Mouse (Mus musculus) liver, adult 2 months (tissue): Measurements from ENCODE around the gene Kank2. TPM values are rescaled to one million over a fixed set of nuclear protein-coding genes. Genes with fewer than 3 reads are reported as not detected.

Experiments used
- DNase-seq: peaks from one replicate; pipeline ENCODE4 v3.0.0-alpha.2; 2011; ENCODE audit warnings: low read depth, low spot score; ENCODE audit errors: extremely low read depth
- H3K27ac ChIP-seq: fragments of 200-500 bp; replicated peaks from 2 replicates; pipeline ENCODE4 v1.5.1; 2012; ENCODE audit warnings: low read depth, mild to moderate bottlenecking, control low read depth, inconsistent platforms, low read length; ENCODE audit not compliant: insufficient read depth
- H3K27me3 ChIP-seq: fragments of 200-500 bp; 2 replicates; pipeline ENCODE4 v1.6.1; 2012; ENCODE audit warnings: mild to moderate bottlenecking, moderate library complexity, low read length, inconsistent platforms; ENCODE audit not compliant: control insufficient read depth, insufficient read depth
- H3K36me3 ChIP-seq: fragments of 200-500 bp; 2 replicates; pipeline ENCODE4 v1.6.1; 2012; ENCODE audit warnings: low read length, inconsistent platforms; ENCODE audit not compliant: control insufficient read depth, insufficient read depth
- H3K4me1 ChIP-seq: fragments of 200-500 bp; 2 replicates; pipeline ENCODE4 v1.6.1; 2011; ENCODE audit warnings: low read length; ENCODE audit not compliant: control insufficient read depth, insufficient read depth
- H3K4me3 ChIP-seq: fragments of 200-500 bp; 2 replicates; pipeline ENCODE4 v1.5.1; 2011; ENCODE audit warnings: low read depth, mild to moderate bottlenecking, control low read depth, low read length, moderate library complexity; ENCODE audit not compliant: insufficient read depth
- H3K79me2 ChIP-seq: fragments of 200-500 bp; 2 replicates; pipeline ENCODE4 v1.6.1; 2012; ENCODE audit warnings: inconsistent platforms, mild to moderate bottlenecking, low read length, moderate library complexity; ENCODE audit not compliant: control insufficient read depth, insufficient read depth
- H3K9ac ChIP-seq: fragments of 200-500 bp; 2 replicates; pipeline ENCODE4 v1.6.1; 2012; ENCODE audit warnings: low read depth, mild to moderate bottlenecking, control low read depth, inconsistent platforms, low read length
- CTCF ChIP-seq: fragments of 200-500 bp; IDR thresholded peaks from 2 replicates; pipeline ENCODE4 v1.5.1; 2011; ENCODE audit warnings: low read depth, low read length, control low read depth
- POLR2A ChIP-seq: fragments of 200-500 bp; IDR thresholded peaks from 2 replicates; pipeline ENCODE4 v1.6.1; 2011; ENCODE audit warnings: low read length, control low read depth; ENCODE audit not compliant: insufficient read depth; ENCODE audit errors: extremely low read depth
- WGBS: fragments of 180-500 bp; shearing (Covaris S2); methylation state at CpG from one replicate; pipeline ENCODE4 v1.1.7; 2018; 5-methylcytosine and 5-hydroxymethylcytosine counted together
- polyA plus RNA-seq: library from polyadenylated mRNA; depleted of rRNA; stranded (reverse); fragments of >200 nt; gene quantifications from 2 replicates; pipeline ENCODE4 v1.2.3, GENCODE M21; 2012
- total RNA-seq: library from RNA; depleted of rRNA; stranded (reverse); fragments of >200 nt; gene quantifications from 2 replicates; pipeline ENCODE4 v1.2.3, GENCODE M21; 2014

Gene Kank2
- total and polyA plus RNA-seq, 2 experiments = 12.8 to 27.2 TPM

DNA sequence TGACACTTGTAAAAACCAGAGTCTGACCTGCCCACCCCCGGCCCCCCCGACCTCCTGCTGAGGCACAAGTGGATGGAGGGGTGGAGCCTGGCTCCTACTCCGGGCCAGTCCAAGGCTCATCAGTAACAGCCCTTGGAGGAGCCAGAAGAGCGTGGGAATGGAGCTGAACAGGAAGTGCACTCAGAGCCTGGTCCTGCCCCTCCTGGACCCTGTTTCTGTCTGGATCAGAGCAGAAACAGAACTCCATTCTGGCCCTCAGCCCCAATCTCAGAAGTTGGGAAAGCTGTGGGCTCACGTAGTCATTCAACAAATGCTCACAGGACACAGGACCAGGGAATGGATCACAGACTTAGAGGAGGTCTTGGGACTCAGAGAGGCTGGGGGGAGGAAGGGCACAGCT, 43.8 kb upstream of the Kank2 start:
- H3K9ac ChIP-seq = no peak overlapping the region
- H3K79me2 ChIP-seq = no peaks in the 10 kb centered on the region
- H3K4me1 ChIP-seq = 0 out of 2 replicates have a peak, but pooled peaks cover 4% of the 10 kb centered on the region
- H3K27ac ChIP-seq = peak overlapping the region; percentile 47
- H3K36me3 ChIP-seq = no peaks in the 10 kb centered on the region
- 61% methylated on average over 5 of the region's 5 CpGs for WGBS
- no peaks in the 10 kb centered on the region for H3K27me3 ChIP-seq
- no peak for TF ChIP-seq CTCF
- no peak for TF ChIP-seq POLR2A
- H3K4me3 ChIP-seq = no peak overlapping the region
- peak; percentile 39 for DNase-seq

DNA sequence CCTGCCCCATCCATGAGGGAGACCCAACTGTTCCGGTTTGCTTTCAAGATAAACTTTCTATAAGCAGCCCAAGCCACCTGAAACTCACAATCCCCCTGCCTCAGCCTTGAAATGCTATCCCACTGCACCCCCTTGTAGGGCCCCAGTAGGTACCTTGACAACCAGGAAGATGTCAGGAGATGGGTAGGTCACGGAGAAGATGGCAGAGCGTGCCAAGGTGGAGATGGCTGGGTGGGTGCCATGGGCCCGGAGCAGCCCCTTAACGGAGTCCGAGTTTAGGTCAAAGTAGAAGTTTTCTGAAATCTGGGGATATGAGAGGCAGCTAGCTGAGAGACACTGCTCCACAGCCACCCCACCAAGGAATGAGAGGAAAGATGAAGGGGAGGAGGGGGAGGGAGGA, 42.8 kb upstream of the Kank2 start:
- TF ChIP-seq POLR2A (no peak), CTCF (no peak)
- Histone ChIP-seq H3K79me2 (no peaks in the 10 kb centered on the region), H3K27ac (no peak overlapping the region), H3K4me1 (peaks cover 11% of the 10 kb centered on the region; the same call in 1 of the 2 replicates), H3K4me3 (no peak overlapping the region), H3K36me3 (0 out of 2 replicates have a peak, but pooled peaks cover 3% of the 10 kb centered on the region), H3K9ac (no peak overlapping the region), H3K27me3 (no peaks in the 10 kb centered on the region)
- whole genome bisulfite sequencing = 96% methylated on average over 6 of the region's 6 CpGs
- no peak for DNase-seq

DNA sequence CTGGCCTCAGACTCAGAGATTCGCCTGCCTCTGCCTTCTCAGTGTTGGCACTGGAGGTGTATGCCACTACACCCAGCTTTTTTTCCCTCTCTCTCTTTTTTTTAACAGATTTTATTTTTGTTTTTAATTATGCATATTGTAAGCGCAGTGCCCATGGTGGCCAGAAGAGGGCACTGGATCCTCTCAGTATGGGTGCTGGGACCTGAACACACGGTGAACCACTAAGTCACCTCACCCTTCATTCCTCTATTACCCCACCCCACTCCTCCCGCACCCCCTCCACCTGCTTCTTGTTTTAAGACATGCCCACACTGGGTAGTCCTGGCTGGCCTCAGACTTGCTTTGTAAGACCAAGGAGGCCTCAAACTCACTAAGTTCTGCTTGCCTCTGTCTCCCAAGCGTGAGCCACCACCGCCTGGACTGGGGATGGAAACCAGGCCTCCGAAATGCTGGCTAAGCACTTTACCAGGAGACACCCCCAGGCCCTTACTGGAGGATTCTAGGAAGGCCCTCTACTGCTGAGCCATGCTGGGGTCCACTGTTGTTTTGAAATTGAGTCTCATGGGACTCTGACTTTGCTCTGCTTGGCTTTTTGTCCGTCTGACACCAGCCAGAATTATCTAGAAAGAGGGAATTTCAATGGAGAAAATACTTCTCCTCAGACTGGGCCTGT, 41.7 kb upstream of the Kank2 start:
- Histone ChIP-seq H3K27ac (no peak overlapping the region), H3K79me2 (no peaks in the 10 kb centered on the region), H3K36me3 (0 out of 2 replicates have a peak, but pooled peaks cover 3% of the 10 kb centered on the region), H3K4me1 (peaks cover 11% of the 10 kb centered on the region; the same call in 1 of the 2 replicates), H3K27me3 (no peaks in the 10 kb centered on the region), H3K4me3 (no peak overlapping the region), H3K9ac (no peak overlapping the region)
- DNase-seq = no peak
- TF ChIP-seq CTCF (peak; percentile 88), POLR2A (no peak)
- 61% methylated on average over 8 of the region's 8 CpGs for WGBS

DNA sequence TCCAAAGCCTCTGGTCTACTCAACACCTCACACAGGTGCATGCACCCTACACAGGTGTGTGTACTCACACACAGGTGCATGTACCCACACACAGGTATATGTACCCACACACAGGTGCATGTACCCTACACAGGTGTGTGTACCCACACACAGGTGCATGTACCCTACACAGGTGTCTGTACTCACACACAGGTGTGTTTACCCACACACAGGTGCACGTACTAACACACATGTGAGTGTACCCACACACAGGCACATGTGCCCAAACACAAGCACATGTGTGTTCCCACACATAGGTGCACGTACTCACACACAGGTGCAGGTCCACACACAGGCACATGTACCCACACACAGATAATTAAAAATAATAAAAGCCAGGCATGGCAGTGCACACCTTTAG, 39.1 kb upstream of the Kank2 start:
- no peak overlapping the region for H3K4me3 ChIP-seq
- DNase-seq = peak; percentile 59
- 0 out of 2 replicates have a peak, but pooled peaks cover 3% of the 10 kb centered on the region for H3K36me3 ChIP-seq
- H3K4me1 ChIP-seq = peaks cover 28% of the 10 kb centered on the region
- TF ChIP-seq POLR2A = no peak
- TF ChIP-seq CTCF = no peak
- no peaks in the 10 kb centered on the region for H3K27me3 ChIP-seq
- 40% methylated on average over 2 of the region's 2 CpGs for WGBS
- no peaks in the 10 kb centered on the region; the same call in 1 of the 2 replicates for H3K79me2 ChIP-seq
- H3K9ac ChIP-seq = peak overlapping the region; percentile 2; the same call in 1 of the 2 replicates
- H3K27ac ChIP-seq = no peak overlapping the region

DNA sequence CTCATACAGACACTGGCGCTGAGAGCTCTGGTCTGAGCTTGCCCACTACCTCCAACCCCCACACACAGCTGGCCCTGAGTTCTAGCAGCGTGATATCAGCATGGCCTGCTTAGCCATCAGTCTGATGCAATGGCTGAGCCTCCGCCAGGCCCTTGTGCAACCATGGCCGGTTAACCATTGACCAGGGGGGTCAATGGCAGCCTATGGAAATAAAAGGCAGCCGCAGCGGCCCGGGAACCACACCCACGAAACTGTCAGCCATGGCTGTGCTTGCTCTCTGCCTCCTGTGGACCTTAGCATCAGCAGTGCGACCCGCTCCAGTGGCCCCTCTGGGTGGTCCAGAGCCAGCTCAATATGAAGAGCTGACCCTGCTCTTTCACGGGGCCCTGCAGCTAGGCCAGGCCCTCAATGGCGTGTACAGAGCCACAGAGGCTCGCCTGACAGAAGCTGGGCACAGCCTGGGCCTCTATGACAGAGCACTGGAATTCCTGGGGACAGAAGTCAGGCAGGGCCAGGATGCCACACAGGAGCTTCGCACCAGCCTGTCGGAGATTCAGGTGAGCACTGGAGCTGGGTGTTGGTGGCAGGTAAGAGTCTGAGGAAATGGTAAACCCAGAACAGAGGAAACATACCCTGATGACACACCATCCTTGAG, 36.8 kb upstream of the Kank2 start, which contains the start of gene Angptl8:
Gene Angptl8, plus strand, starts transcription at position 253 of the 655 bp plus-strand sequence.
- Histone ChIP-seq H3K9ac (peak within 1 kb of the TSS; percentile 72), H3K79me2 (no peaks in the 10 kb centered on the region; the same call in 1 of the 2 replicates), H3K4me1 (peaks cover 40% of the 10 kb centered on the region), H3K4me3 (peak within 1 kb of the TSS; percentile 58), H3K27ac (peak within 1 kb of the TSS; percentile 88), H3K27me3 (no peaks in the 10 kb centered on the region), H3K36me3 (0 out of 2 replicates have a peak, but pooled peaks cover 3% of the 10 kb centered on the region)
- 34% methylated on average over 15 of the region's 15 CpGs for WGBS
- TF ChIP-seq POLR2A (peak; percentile 95), CTCF (no peak)
- peak; percentile 92 for DNase-seq
